Mouse (Mus musculus): ENCODE data around the gene Hnf4a. TPM values are rescaled to one million over a fixed set of nuclear protein-coding genes. Genes with fewer than 3 reads are reported as not detected.

The Hnf4a gene
- polyA plus RNA-seq, 1 experiment from 2014 or later: 24.2 TPM

DNA sequence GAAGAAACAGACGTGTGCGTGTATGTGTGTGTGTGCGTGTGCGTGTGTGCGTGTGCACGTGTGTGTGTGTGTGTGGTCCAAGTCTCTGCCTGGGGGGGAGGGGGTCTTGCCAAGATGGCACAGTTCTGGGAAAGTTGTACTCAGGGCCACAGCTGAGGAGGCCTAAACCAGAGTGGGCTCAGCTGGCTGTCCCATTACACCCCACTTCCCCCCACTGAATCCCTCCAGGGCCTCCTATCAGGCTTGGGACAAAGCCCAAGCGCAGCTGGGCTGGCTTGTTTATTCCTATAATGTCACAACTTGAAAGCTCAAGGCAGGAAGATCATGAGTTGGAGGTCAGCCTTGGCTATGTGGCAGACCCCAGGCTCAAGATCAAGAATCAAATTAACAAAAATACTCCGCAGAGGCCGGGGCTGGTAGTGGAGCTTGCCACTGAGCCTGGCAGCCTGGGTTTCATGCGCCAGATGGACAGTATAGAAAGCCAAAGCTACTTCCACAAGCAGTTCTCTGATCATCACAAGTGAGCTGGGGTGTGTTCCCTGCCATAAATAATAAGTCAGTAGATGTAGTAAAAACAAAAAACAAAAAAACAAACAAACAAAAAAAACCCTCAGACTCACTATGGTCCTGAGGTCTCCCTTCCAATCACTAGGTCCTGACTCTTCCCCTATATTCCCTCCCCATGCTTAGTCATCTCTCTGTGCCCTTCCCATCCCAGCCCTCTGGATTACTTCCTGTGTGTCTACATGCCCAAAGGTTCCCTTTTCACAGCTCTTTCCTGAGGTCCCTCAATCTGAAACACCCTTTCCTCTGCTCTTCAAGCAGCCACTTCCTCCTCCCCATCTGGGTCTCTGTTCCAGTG, 76.8 kb downstream of the Hnf4a start:
- Histone ChIP-seq H3K4me1 (replicated peaks; ENCODE audit: control insufficient read depth, insufficient read depth) (no peaks in the 10 kb centered on the region), H3K27ac (replicated peaks) (no peak overlapping the region), H3K36me3 (ENCODE audit: control insufficient read depth, insufficient read depth, low read length) (no peaks in the 10 kb centered on the region), H3K4me3 (ENCODE audit: low read depth, low read length) (no peak overlapping the region), H3K9me3 (ENCODE audit: control insufficient read depth, low read length) (no peaks in the 10 kb centered on the region), H3K9ac (ENCODE audit: low read length) (no peak overlapping the region), H3K4me2 (replicated peaks; ENCODE audit: low read depth) (no peak overlapping the region), H3K27me3 (ENCODE audit: control insufficient read depth, insufficient read depth, low read length) (no peaks in the 10 kb centered on the region)
- no peak for DNase-seq (ENCODE audit: low spot score)
- peak; percentile 72 for ATAC-seq (ENCODE audit: low FRiP score, low TSS enrichment)
- 83% methylated on average over 10 of the region's 10 CpGs for WGBS
- TF ChIP-seq EP300 (optimal IDR thresholded peaks at IDR 0.05): no peak

DNA sequence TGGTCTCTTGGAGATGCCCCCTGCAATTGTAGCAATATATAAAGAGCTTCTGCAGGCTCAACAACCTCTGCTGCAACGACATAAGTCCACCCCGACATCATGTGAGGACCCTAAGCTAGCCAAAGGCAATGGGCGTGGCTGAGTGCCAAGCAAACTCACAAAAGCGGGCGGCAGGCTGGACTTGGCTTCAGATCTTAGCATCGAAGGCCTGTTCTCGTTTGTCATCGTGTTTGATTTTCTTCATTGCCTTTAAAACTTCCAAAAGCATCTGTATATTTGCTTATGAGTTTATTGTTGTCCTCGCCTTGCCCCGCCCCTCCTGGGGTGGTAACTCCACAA, 77.4 kb downstream of the Hnf4a start:
- WGBS: 64% methylated on average over 10 of the region's 10 CpGs
- Histone ChIP-seq H3K9ac (ENCODE audit: low read length) (no peak overlapping the region), H3K4me1 (replicated peaks; ENCODE audit: control insufficient read depth, insufficient read depth) (no peaks in the 10 kb centered on the region), H3K9me3 (ENCODE audit: control insufficient read depth, low read length) (no peaks in the 10 kb centered on the region), H3K27me3 (ENCODE audit: control insufficient read depth, insufficient read depth, low read length) (no peaks in the 10 kb centered on the region), H3K4me3 (ENCODE audit: low read depth, low read length) (no peak overlapping the region), H3K4me2 (replicated peaks; ENCODE audit: low read depth) (no peak overlapping the region), H3K36me3 (ENCODE audit: control insufficient read depth, insufficient read depth, low read length) (no peaks in the 10 kb centered on the region), H3K27ac (replicated peaks) (no peak overlapping the region)
- ATAC-seq (ENCODE audit: low FRiP score, low TSS enrichment) (no peak), DNase-seq (ENCODE audit: low spot score) (no peak)
- TF ChIP-seq EP300 (optimal IDR thresholded peaks at IDR 0.05) (no peak), CTCF (IDR thresholded peaks at IDR 0.05; ENCODE audit: low read depth) (no peak)

DNA sequence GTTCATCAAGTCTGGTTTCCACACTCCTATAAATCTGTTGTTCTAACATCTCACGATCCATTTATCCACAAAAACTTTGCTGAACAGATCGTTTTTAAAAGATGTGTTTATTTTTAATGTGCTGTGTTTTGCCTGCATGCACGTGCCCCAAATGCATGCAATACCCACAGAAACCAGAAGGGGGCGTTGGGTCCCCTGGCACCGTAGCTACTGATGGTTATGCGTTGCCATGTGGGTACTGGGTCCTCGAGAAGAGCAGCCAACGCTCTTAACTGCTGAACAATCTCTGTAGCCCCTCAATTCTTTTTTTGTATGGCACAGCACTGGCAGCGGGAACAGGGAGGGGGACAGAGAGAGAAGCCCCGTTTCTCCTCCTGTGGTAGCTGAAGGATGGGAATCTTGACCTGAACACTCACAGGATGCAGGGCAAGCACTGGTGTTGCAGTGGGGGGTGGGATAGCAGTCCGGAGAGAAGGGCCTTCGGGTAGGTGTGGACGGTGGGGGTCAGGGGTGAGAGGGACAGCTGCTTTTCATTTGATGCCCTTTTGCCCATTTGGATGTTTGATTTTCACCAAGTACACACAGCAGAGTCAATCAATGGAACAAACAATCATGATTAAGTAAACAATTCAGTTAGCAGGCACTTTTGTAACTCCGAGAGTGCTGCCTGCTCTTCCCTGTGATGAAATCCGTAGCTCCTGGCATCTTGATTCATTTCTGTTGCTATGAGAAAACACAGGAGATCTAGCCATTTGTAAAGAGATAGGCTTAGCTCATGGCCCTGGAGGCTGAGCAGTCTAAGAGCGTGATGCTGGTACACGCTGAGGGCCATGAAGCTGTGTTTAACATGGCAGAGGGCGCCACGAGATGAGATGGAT, 80.0 kb downstream of the Hnf4a start:
- WGBS: 35% methylated on average over 19 of the region's 19 CpGs
- peak; percentile 68 for DNase-seq (ENCODE audit: low spot score)

DNA sequence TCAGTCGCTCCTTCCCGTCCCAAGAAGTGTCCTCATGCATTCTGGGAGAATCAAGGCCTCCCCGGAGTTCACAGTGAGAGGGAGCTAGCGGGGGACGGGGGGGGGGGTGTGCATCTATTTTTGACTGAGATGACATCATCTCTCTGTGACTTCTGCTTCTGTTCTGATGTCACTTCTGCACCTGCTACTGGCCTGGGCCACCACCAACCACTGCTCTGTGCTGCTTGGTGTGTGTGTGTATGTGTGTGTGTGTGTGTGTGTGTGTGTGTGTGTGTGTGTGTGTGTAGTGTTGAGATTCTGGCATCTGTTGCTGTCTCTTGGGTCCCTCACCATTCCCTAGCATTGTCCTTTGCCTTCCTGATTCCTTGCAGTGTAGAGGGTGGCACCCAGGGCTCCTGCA, 80.9 kb downstream of the Hnf4a start:
- Histone ChIP-seq H3K36me3 (ENCODE audit: control insufficient read depth, insufficient read depth, low read length) (no peaks in the 10 kb centered on the region), H3K27ac (replicated peaks) (no peak overlapping the region), H3K27me3 (ENCODE audit: control insufficient read depth, insufficient read depth, low read length) (no peaks in the 10 kb centered on the region), H3K9me3 (ENCODE audit: control insufficient read depth, low read length) (no peaks in the 10 kb centered on the region), H3K9ac (ENCODE audit: low read length) (no peak overlapping the region), H3K4me2 (replicated peaks; ENCODE audit: low read depth) (no peak overlapping the region), H3K4me3 (ENCODE audit: low read depth, low read length) (no peak overlapping the region), H3K4me1 (replicated peaks; ENCODE audit: control insufficient read depth, insufficient read depth) (no peaks in the 10 kb centered on the region)
- DNase-seq (ENCODE audit: low spot score) (no peak), ATAC-seq (ENCODE audit: low FRiP score, low TSS enrichment) (peak; percentile 15; the same call in 1 of the 2 replicates)
- TF ChIP-seq EP300 (optimal IDR thresholded peaks at IDR 0.05) (no peak), CTCF (IDR thresholded peaks at IDR 0.05; ENCODE audit: low read depth) (no peak)
- WGBS: 52% methylated on average over 5 of the region's 5 CpGs

More for the DNA sequence above, 80.0 kb downstream of the Hnf4a start:
- H3K4me1 ChIP-seq (replicated peaks; ENCODE audit: control insufficient read depth, insufficient read depth): no peaks in the 10 kb centered on the region
- no peak for TF ChIP-seq EP300 (optimal IDR thresholded peaks at IDR 0.05)
- peak; percentile 83 for TF ChIP-seq CTCF (IDR thresholded peaks at IDR 0.05; ENCODE audit: low read depth)
- H3K4me2 ChIP-seq (replicated peaks; ENCODE audit: low read depth): no peak overlapping the region
- H3K36me3 ChIP-seq (ENCODE audit: control insufficient read depth, insufficient read depth, low read length): no peaks in the 10 kb centered on the region
- no peak overlapping the region for H3K4me3 ChIP-seq (ENCODE audit: low read depth, low read length)
- H3K9ac ChIP-seq (ENCODE audit: low read length): no peak overlapping the region
- H3K27ac ChIP-seq (replicated peaks): no peak overlapping the region
- no peaks in the 10 kb centered on the region for H3K9me3 ChIP-seq (ENCODE audit: control insufficient read depth, low read length)
- H3K27me3 ChIP-seq (ENCODE audit: control insufficient read depth, insufficient read depth, low read length): no peaks in the 10 kb centered on the region
- no peak for ATAC-seq (ENCODE audit: low FRiP score, low TSS enrichment)

DNA sequence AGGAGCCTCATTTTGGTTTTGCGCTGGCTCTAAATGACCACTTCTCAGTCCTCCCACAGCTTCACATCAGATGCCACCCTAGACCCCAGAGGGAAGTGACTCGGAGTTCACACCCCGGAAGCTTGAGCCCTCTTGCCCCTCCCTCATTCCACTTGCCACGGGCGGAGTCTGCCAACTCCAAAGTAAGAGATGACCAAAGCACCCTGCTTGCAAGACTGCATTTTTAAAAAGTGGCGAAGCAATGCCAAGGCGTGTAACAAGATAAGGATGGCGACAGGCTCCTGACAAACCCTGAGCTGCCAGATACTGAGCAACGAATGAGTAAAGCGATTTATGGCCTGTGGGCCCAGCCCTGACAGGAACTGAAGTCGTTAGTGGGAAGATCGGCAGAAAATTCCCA, 83.6 kb downstream of the Hnf4a start:
- Histone ChIP-seq H3K4me1 (replicated peaks; ENCODE audit: control insufficient read depth, insufficient read depth) (no peaks in the 10 kb centered on the region), H3K4me3 (ENCODE audit: low read depth, low read length) (no peak overlapping the region), H3K9me3 (ENCODE audit: control insufficient read depth, low read length) (no peaks in the 10 kb centered on the region), H3K27me3 (ENCODE audit: control insufficient read depth, insufficient read depth, low read length) (no peaks in the 10 kb centered on the region), H3K9ac (ENCODE audit: low read length) (no peak overlapping the region), H3K36me3 (ENCODE audit: control insufficient read depth, insufficient read depth, low read length) (no peaks in the 10 kb centered on the region), H3K27ac (replicated peaks) (no peak overlapping the region), H3K4me2 (replicated peaks; ENCODE audit: low read depth) (no peak overlapping the region)
- no peak for TF ChIP-seq EP300 (optimal IDR thresholded peaks at IDR 0.05)
- no peak for TF ChIP-seq CTCF (IDR thresholded peaks at IDR 0.05; ENCODE audit: low read depth)
- DNase-seq (ENCODE audit: low spot score) (no peak), ATAC-seq (ENCODE audit: low FRiP score, low TSS enrichment) (no peak; the same call in 1 of the 2 replicates)
- 48% methylated on average over 12 of the region's 12 CpGs for WGBS

DNA sequence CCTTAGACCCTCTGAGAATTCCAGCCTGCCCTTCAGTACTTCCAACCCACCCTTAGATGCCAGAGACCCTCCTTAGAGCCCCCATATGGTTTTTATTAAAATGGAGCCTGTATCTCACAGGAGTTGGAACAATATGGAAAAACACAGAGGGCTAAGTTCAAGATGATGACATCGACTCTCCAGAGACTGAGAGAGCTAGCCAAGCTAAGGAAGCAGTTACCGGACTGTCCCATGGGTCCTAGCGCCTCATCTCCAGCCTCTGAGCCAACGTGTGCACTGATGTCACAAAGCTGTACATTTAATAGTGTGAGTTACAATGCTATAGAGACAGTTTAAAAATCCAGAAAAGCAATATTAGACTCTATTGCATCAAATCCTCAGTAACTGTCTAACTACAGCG, 84.4 kb downstream of the Hnf4a start:
- no peak overlapping the region for H3K4me3 ChIP-seq (ENCODE audit: low read depth, low read length)
- 70% methylated on average over 5 of the region's 5 CpGs for WGBS
- no peaks in the 10 kb centered on the region for H3K27me3 ChIP-seq (ENCODE audit: control insufficient read depth, insufficient read depth, low read length)
- ATAC-seq (ENCODE audit: low FRiP score, low TSS enrichment) (no peak), DNase-seq (ENCODE audit: low spot score) (no peak)
- H3K4me1 ChIP-seq (replicated peaks; ENCODE audit: control insufficient read depth, insufficient read depth): no peaks in the 10 kb centered on the region
- H3K36me3 ChIP-seq (ENCODE audit: control insufficient read depth, insufficient read depth, low read length): no peaks in the 10 kb centered on the region
- TF ChIP-seq CTCF (IDR thresholded peaks at IDR 0.05; ENCODE audit: low read depth): no peak
- no peak overlapping the region for H3K9ac ChIP-seq (ENCODE audit: low read length)
- no peak overlapping the region for H3K4me2 ChIP-seq (replicated peaks; ENCODE audit: low read depth)
- H3K27ac ChIP-seq (replicated peaks): no peak overlapping the region
- no peaks in the 10 kb centered on the region for H3K9me3 ChIP-seq (ENCODE audit: control insufficient read depth, low read length)

Data from stomach, postnatal 0 days (tissue).